Mouse (Mus musculus): ENCODE measurements around the gene Sri. TPM values are rescaled to one million over a fixed set of nuclear protein-coding genes. Genes with fewer than 3 reads are reported as not detected.

The Sri gene
- polyA plus RNA-seq, 1 experiment from 2014 or later: 304 TPM

DNA sequence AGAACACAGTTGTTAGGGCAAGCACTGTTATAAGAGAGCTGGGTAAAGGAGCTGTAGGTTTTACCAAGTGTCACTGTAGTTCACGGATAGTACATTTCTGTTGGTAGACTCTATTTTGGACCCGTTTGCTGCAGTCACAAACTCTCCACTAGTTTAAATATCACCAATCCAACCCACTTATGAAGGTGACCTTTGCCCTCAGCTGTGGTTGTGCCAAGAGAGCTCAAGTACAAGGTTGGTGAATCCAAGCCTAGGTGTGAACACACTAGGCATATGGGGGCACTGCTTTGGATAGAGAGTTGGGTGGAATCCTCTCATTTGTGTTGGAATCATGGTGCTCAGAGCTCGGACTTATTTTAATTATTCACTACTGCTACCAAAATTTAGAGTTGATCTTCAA lies 39.8 kb downstream of the Sri start:
- ATAC-seq (ENCODE audit: insufficient read depth, low FRiP score): no peak
- WGBS: 88% methylated on average over 3 of the region's 3 CpGs

GRCm38 (mm10) chr5:8088147-8088546 lies 42.3 kb downstream of the Sri start:
- Histone ChIP-seq H3K4me1 (ENCODE audit: control insufficient read depth, insufficient read depth, low read length) (no peaks in the 10 kb centered on the region), H3K4me2 (ENCODE audit: low read depth, low read length) (no peak overlapping the region), H3K9me3 (replicated peaks; ENCODE audit: control insufficient read depth, low read length) (no peaks in the 10 kb centered on the region), H3K27ac (ENCODE audit: low read length) (no peak overlapping the region), H3K9ac (ENCODE audit: low read length) (no peak overlapping the region), H3K27me3 (ENCODE audit: control insufficient read depth, insufficient read depth, low read length) (no peaks in the 10 kb centered on the region), H3K4me3 (replicated peaks; ENCODE audit: low read length) (no peak overlapping the region), H3K36me3 (ENCODE audit: control insufficient read depth, insufficient read depth, low read length) (no peaks in the 10 kb centered on the region)
- no peak for ATAC-seq (ENCODE audit: insufficient read depth, low FRiP score)
- 74% methylated on average over 3 of the region's 3 CpGs for WGBS

More for the DNA sequence above, 39.8 kb downstream of the Sri start:
- Histone ChIP-seq H3K27ac (ENCODE audit: low read length) (no peak overlapping the region), H3K9ac (ENCODE audit: low read length) (no peak overlapping the region), H3K4me3 (replicated peaks; ENCODE audit: low read length) (no peak overlapping the region), H3K9me3 (replicated peaks; ENCODE audit: control insufficient read depth, low read length) (no peaks in the 10 kb centered on the region), H3K4me1 (ENCODE audit: control insufficient read depth, insufficient read depth, low read length) (no peaks in the 10 kb centered on the region), H3K4me2 (ENCODE audit: low read depth, low read length) (no peak overlapping the region), H3K36me3 (ENCODE audit: control insufficient read depth, insufficient read depth, low read length) (no peaks in the 10 kb centered on the region), H3K27me3 (ENCODE audit: control insufficient read depth, insufficient read depth, low read length) (no peaks in the 10 kb centered on the region)

DNA sequence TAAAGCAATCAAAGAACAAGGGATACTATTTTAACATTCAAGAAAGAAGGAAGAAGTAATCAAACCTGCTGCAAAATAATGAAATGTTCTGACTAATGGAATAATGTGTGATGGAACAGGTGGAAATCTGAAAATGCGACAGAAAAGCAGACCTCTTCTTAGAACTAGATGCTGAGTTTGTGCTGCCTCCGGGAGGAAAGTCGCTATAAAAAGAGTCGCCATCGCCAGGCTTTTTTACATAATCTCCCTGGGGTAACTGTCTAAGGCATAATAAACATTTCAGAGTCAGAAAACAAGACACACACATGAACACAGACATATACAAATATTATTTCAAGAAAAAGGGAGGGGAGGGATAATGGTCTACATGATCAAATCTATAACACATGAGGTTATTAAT lies 49.0 kb downstream of the Sri start:
- ATAC-seq (ENCODE audit: insufficient read depth, low FRiP score): no peak
- 79% methylated on average over 5 of the region's 5 CpGs for WGBS
- no peak overlapping the region for H3K9ac ChIP-seq (ENCODE audit: low read length)

GRCm38 (mm10) chr5:8095689-8096088 lies 49.8 kb downstream of the Sri start:
- H3K9me3 ChIP-seq (replicated peaks; ENCODE audit: control insufficient read depth, low read length): no peaks in the 10 kb centered on the region
- H3K27me3 ChIP-seq (ENCODE audit: control insufficient read depth, insufficient read depth, low read length): no peaks in the 10 kb centered on the region
- no peak overlapping the region for H3K9ac ChIP-seq (ENCODE audit: low read length)
- no peaks in the 10 kb centered on the region for H3K4me1 ChIP-seq (ENCODE audit: control insufficient read depth, insufficient read depth, low read length)
- H3K27ac ChIP-seq (ENCODE audit: low read length): no peak overlapping the region
- no peak overlapping the region for H3K4me2 ChIP-seq (ENCODE audit: low read depth, low read length)
- WGBS: 83% methylated on average over 1 of the region's 1 CpGs
- H3K36me3 ChIP-seq (ENCODE audit: control insufficient read depth, insufficient read depth, low read length): no peaks in the 10 kb centered on the region
- no peak overlapping the region for H3K4me3 ChIP-seq (replicated peaks; ENCODE audit: low read length)
- ATAC-seq (ENCODE audit: insufficient read depth, low FRiP score): no peak

More for the DNA sequence above, 49.0 kb downstream of the Sri start:
- Histone ChIP-seq H3K4me3 (replicated peaks; ENCODE audit: low read length) (no peak overlapping the region), H3K36me3 (ENCODE audit: control insufficient read depth, insufficient read depth, low read length) (no peaks in the 10 kb centered on the region), H3K4me1 (ENCODE audit: control insufficient read depth, insufficient read depth, low read length) (no peaks in the 10 kb centered on the region), H3K4me2 (ENCODE audit: low read depth, low read length) (no peak overlapping the region), H3K27me3 (ENCODE audit: control insufficient read depth, insufficient read depth, low read length) (no peaks in the 10 kb centered on the region), H3K9me3 (replicated peaks; ENCODE audit: control insufficient read depth, low read length) (no peaks in the 10 kb centered on the region), H3K27ac (ENCODE audit: low read length) (no peak overlapping the region)

- no peaks in the 10 kb centered on the region for H3K27me3 ChIP-seq (ENCODE audit: control insufficient read depth, insufficient read depth, low read length)
- no peak overlapping the region for H3K4me3 ChIP-seq (replicated peaks; ENCODE audit: low read length)
- 85% methylated on average over 3 of the region's 3 CpGs for WGBS
- no peaks in the 10 kb centered on the region for H3K4me1 ChIP-seq (ENCODE audit: control insufficient read depth, insufficient read depth, low read length)
- ATAC-seq (ENCODE audit: insufficient read depth, low FRiP score): no peak
- no peak overlapping the region for H3K9ac ChIP-seq (ENCODE audit: low read length)
- no peak overlapping the region for H3K4me2 ChIP-seq (ENCODE audit: low read depth, low read length)
- no peaks in the 10 kb centered on the region for H3K9me3 ChIP-seq (replicated peaks; ENCODE audit: control insufficient read depth, low read length)
- H3K36me3 ChIP-seq (ENCODE audit: control insufficient read depth, insufficient read depth, low read length): no peaks in the 10 kb centered on the region
- H3K27ac ChIP-seq (ENCODE audit: low read length): no peak overlapping the region
These were observed 65.8 kb downstream of the Sri start for GRCm38 (mm10) chr5:8111691-8112090.

DNA sequence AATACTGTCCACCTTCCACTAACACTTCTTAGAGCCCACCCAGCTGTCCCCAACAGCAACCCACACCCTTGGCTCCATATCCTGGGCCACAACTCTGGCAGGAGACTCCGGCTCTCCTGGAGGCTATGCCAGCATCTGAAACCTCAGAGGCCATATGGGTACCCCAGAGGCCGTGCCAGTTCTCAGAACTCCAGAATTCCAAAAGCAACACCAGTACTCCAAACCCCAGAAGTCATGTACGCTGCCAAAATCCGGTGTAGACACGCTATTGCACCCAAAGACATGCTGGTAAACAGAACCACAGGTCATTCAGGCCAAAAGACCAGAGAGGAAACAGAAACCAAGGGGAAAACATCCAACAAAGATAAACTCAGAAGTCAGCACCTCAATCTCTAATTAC lies 66.4 kb downstream of the Sri start:
- Histone ChIP-seq H3K27me3 (ENCODE audit: control insufficient read depth, insufficient read depth, low read length) (no peaks in the 10 kb centered on the region), H3K36me3 (ENCODE audit: control insufficient read depth, insufficient read depth, low read length) (no peaks in the 10 kb centered on the region), H3K4me1 (ENCODE audit: control insufficient read depth, insufficient read depth, low read length) (no peaks in the 10 kb centered on the region), H3K27ac (ENCODE audit: low read length) (no peak overlapping the region), H3K9ac (ENCODE audit: low read length) (no peak overlapping the region), H3K4me3 (replicated peaks; ENCODE audit: low read length) (no peak overlapping the region), H3K4me2 (ENCODE audit: low read depth, low read length) (no peak overlapping the region), H3K9me3 (replicated peaks; ENCODE audit: control insufficient read depth, low read length) (no peaks in the 10 kb centered on the region)
- WGBS: 82% methylated on average over 5 of the region's 5 CpGs
- no peak for ATAC-seq (ENCODE audit: insufficient read depth, low FRiP score)

DNA sequence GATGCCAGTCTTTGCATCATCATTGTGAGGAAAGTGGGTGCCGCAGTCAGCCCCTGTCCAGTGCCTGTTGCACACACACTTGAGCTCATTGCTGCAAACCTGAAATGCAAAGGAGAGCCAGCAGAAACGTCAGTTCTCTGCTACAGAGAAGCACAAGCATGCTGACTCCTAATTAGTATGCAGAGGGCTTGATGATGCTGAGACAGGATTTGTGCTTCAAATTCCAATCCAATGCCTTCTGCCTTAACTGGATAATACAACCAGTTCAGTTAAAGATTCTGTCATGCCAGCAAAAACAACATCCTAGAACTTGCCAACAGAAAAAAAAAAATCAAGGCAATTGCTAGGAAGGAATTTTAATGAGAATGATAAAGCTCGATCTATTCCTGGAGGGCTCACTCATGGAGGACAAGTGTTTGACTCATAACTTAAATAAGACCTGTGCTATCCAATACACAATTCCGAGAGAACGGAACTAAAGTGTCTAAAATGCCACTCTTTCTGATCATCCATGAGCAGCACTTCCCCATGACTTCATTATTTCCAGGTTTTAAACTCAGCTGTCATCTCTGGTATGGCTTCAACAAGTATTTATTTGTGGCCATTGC lies 70.8 kb downstream of the Sri start:
- WGBS: 72% methylated on average over 5 of the region's 5 CpGs
- H3K27ac ChIP-seq (ENCODE audit: low read length): no peak overlapping the region

More for the DNA sequence above, 70.8 kb downstream of the Sri start:
- no peak overlapping the region for H3K4me3 ChIP-seq (replicated peaks; ENCODE audit: low read length)
- no peaks in the 10 kb centered on the region for H3K4me1 ChIP-seq (ENCODE audit: control insufficient read depth, insufficient read depth, low read length)
- H3K27me3 ChIP-seq (ENCODE audit: control insufficient read depth, insufficient read depth, low read length): no peaks in the 10 kb centered on the region
- no peak overlapping the region for H3K9ac ChIP-seq (ENCODE audit: low read length)
- no peaks in the 10 kb centered on the region for H3K36me3 ChIP-seq (ENCODE audit: control insufficient read depth, insufficient read depth, low read length)
- no peak overlapping the region for H3K4me2 ChIP-seq (ENCODE audit: low read depth, low read length)
- ATAC-seq (ENCODE audit: insufficient read depth, low FRiP score): no peak
- no peaks in the 10 kb centered on the region for H3K9me3 ChIP-seq (replicated peaks; ENCODE audit: control insufficient read depth, low read length)

Other genes with a start within 250 kb of the Sri start
- 3.0 and 3.3 TPM in 2 replicates for gene Steap4, start 85.6 kb upstream of the Sri start, polyA plus RNA-seq (2015; fragmentation: Nextera tagmentation; extraction: Ambion mirVana)

Measured in stomach, embryonic 16.5 days (tissue).